Mouse (Mus musculus): ENCODE results near the gene Nfkbib. TPM values are rescaled to one million over a fixed set of nuclear protein-coding genes. Genes with fewer than 3 reads are reported as not detected.

Gene Nfkbib
- polyA plus RNA-seq, 1 experiment, result 39.6 TPM

DNA sequence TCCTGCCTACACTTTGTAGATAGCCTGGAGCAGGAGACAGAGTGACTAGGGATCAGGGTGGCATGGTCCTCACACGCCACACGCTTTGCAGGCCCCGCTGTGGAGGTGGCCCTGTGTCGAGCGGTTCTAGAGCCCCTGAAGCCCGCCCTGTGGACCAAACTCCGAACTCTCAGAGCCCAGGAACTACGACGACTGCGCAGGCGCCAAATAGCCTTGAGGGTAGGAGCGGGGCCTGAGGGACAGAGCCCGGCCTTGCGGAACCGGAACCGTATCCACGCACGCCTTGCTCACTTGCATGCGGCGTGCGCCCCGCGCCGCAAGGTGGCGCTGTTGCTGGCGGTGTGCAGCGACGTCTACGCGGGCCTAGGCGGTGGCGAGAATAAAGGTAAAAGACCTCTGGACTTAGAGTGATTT lies 29.3 kb upstream of the Nfkbib start:
- peak overlapping the region; percentile 41 for H3K4me3 ChIP-seq (replicated peaks; ENCODE audit: insufficient read depth, low read depth, low read length)
- TF ChIP-seq CTCF (IDR thresholded peaks at IDR 0.05; ENCODE audit: borderline replicate concordance, insufficient read depth, low read depth, low read length) (peak; percentile 92), POLR2A (IDR thresholded peaks at IDR 0.05; ENCODE audit: borderline replicate concordance, insufficient read depth, low read length) (0 out of 2 replicates have a peak, but pooled peaks have one; percentile 8)
- 15% methylated on average over 32 of the region's 32 CpGs for WGBS
- H3K4me1 ChIP-seq (ENCODE audit: control insufficient read depth, insufficient read depth, low read length), result peaks cover 2% of the 10 kb centered on the region; the same call in 1 of the 2 replicates
- H3K27ac ChIP-seq (ENCODE audit: insufficient read depth, low read length), result no peak overlapping the region
- H3K27me3 ChIP-seq (ENCODE audit: control insufficient read depth, insufficient read depth, low read length), result no peaks in the 10 kb centered on the region
- peak; percentile 84 to 87 for DNase-seq

DNA sequence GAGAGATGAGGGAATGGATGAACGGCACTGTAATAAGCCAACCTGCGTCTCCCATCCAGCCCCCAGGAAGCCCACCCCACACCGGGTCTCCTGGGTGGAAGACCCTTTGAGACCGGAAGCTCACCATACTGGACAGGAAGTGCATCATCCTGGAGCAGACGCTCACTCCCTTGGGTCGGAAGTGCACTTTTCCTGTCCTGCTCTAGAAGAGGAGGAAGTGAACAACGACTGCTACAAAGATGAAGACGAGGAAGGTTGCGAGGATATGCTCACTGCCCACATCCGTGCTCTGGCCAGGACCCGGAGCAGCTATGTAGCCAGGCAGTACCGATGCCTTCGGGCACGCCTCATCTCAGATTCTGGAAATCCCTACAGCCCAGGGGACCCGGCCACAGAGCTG lies 28.5 kb upstream of the Nfkbib start:
- 84% methylated on average over 15 of the region's 15 CpGs for WGBS
- Histone ChIP-seq H3K27ac (ENCODE audit: insufficient read depth, low read length) (no peak overlapping the region), H3K27me3 (ENCODE audit: control insufficient read depth, insufficient read depth, low read length) (no peaks in the 10 kb centered on the region), H3K4me3 (replicated peaks; ENCODE audit: insufficient read depth, low read depth, low read length) (no peak overlapping the region), H3K4me1 (ENCODE audit: control insufficient read depth, insufficient read depth, low read length) (peaks cover 2% of the 10 kb centered on the region; the same call in 1 of the 2 replicates)
- no peak for DNase-seq
- no peak for TF ChIP-seq POLR2A (IDR thresholded peaks at IDR 0.05; ENCODE audit: borderline replicate concordance, insufficient read depth, low read length)
- no peak for TF ChIP-seq CTCF (IDR thresholded peaks at IDR 0.05; ENCODE audit: borderline replicate concordance, insufficient read depth, low read depth, low read length)

DNA sequence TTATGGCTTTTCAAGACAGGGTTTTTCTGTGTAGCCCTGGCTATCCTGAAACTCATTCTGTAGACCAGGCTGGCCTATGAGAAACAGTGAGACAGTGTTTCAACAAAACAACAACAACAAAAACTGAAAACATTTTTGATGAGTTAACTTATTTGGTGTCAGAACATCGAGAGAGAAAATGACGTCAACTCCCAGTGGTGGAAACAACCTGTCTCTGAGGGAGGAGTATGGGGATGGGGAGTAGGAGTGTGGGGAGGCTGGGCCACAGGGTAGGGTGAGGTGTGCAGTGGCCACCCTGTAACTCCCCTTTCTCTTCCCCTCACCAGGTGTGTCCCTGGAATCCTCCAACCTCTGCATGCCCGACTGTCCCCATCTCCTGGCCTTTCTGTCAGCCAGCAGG lies 27.2 kb upstream of the Nfkbib start:
- TF ChIP-seq CTCF (IDR thresholded peaks at IDR 0.05; ENCODE audit: borderline replicate concordance, insufficient read depth, low read depth, low read length) (no peak), POLR2A (IDR thresholded peaks at IDR 0.05; ENCODE audit: borderline replicate concordance, insufficient read depth, low read length) (no peak)
- Histone ChIP-seq H3K4me3 (replicated peaks; ENCODE audit: insufficient read depth, low read depth, low read length) (no peak overlapping the region), H3K4me1 (ENCODE audit: control insufficient read depth, insufficient read depth, low read length) (peaks cover 2% of the 10 kb centered on the region; the same call in 1 of the 2 replicates), H3K27ac (ENCODE audit: insufficient read depth, low read length) (no peak overlapping the region), H3K27me3 (ENCODE audit: control insufficient read depth, insufficient read depth, low read length) (no peaks in the 10 kb centered on the region)
- DNase-seq, result no peak
- WGBS, result 73% methylated on average over 3 of the region's 3 CpGs

DNA sequence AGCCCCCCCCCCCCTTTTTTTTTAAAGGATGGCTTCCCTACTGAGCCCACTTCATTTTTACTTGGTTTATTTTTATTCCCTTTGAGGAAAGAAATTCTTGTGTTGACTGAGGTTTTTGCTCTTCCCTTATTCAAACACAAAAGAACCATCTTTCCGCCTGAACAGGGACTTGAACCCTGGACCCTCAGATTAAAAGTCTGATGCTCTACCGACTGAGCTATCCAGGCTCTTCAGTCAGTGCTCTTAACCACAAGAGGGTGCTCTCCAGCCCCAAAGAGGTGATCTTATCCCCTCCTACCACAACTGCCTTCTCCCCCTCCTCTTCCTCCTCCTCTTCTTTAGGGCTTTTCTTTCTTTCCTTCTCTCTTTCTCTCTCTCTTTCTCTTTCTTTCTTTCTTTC lies 26.5 kb upstream of the Nfkbib start:
- Histone ChIP-seq H3K27me3 (ENCODE audit: control insufficient read depth, insufficient read depth, low read length) (no peaks in the 10 kb centered on the region), H3K27ac (ENCODE audit: insufficient read depth, low read length) (no peak overlapping the region), H3K4me1 (ENCODE audit: control insufficient read depth, insufficient read depth, low read length) (peaks cover 2% of the 10 kb centered on the region; the same call in 1 of the 2 replicates), H3K4me3 (replicated peaks; ENCODE audit: insufficient read depth, low read depth, low read length) (no peak overlapping the region)
- TF ChIP-seq POLR2A (IDR thresholded peaks at IDR 0.05; ENCODE audit: borderline replicate concordance, insufficient read depth, low read length) (no peak), CTCF (IDR thresholded peaks at IDR 0.05; ENCODE audit: borderline replicate concordance, insufficient read depth, low read depth, low read length) (peak; percentile 31; the same call in 1 of the 2 replicates)
- DNase-seq, result no peak
- WGBS, result 41% methylated on average over 2 of the region's 2 CpGs

DNA sequence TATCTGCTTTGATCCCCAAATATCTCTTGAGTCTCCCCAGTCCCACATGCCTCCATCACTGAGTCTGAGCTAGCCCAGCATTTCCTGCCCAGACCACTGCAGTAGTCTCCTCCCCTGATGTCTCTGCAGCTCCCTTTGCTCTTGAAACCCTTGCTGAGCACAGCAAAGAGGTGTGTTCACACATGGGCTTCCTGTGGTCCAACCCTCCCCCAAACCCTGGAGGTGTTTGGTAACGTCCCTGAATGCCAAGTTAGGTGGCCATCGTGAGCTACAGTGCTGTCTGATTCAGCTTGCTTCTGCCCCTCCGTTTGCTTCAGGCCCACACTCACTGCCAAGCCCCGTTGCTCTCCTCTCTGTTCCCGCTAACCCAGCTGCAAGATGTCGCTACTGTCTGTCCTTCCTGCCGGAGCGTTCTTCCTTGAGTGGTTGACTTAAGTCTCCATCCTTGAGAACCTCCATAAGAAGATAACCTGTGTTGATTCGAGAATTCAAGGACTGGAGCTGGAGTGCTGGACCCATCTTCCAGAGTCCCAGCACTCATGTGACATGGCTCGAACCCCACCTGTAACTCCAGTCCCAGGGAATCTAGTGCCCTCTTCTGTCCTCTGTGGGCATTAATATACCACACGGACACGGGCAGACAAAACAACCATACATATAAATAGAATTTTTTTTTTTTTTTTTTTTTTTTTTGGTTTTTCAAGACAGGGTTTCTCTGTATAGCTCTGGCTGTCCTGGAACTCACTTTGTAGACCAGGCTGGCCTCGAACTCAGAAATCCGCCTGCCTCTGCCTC lies 25.3 kb upstream of the Nfkbib start:
- TF ChIP-seq POLR2A (IDR thresholded peaks at IDR 0.05; ENCODE audit: borderline replicate concordance, insufficient read depth, low read length) (no peak), CTCF (IDR thresholded peaks at IDR 0.05; ENCODE audit: borderline replicate concordance, insufficient read depth, low read depth, low read length) (no peak)
- H3K27me3 ChIP-seq (ENCODE audit: control insufficient read depth, insufficient read depth, low read length), result no peaks in the 10 kb centered on the region
- H3K4me3 ChIP-seq (replicated peaks; ENCODE audit: insufficient read depth, low read depth, low read length), result no peak overlapping the region
- H3K4me1 ChIP-seq (ENCODE audit: control insufficient read depth, insufficient read depth, low read length), result peaks cover 2% of the 10 kb centered on the region; the same call in 1 of the 2 replicates
- H3K27ac ChIP-seq (ENCODE audit: insufficient read depth, low read length), result no peak overlapping the region
- WGBS, result 79% methylated on average over 14 of the region's 14 CpGs
- no peak for DNase-seq

DNA sequence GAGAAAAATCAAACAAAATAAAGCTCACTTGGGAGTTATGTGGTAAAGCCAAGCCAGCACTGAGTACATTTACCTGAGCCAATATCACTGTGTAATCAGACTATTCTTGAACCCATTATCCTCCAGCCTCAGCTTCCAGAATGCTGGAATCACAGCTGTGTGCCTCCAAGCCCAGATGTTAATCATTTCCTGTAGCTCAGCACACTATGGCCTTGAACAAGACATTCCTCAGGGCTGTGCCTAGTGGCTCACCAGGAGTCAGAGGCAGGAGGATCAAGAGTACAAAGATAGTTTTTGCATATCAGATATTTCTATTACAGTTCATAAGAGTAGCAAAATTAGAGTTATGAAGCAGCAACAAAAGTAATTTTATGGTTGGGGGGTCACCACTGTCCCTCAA lies 24.4 kb upstream of the Nfkbib start:
- no peak overlapping the region for H3K4me3 ChIP-seq (replicated peaks; ENCODE audit: insufficient read depth, low read depth, low read length)
- H3K4me1 ChIP-seq (ENCODE audit: control insufficient read depth, insufficient read depth, low read length), result no peaks in the 10 kb centered on the region
- H3K27me3 ChIP-seq (ENCODE audit: control insufficient read depth, insufficient read depth, low read length), result no peaks in the 10 kb centered on the region
- no peak overlapping the region for H3K27ac ChIP-seq (ENCODE audit: insufficient read depth, low read length)
- no peak for DNase-seq
- TF ChIP-seq POLR2A (IDR thresholded peaks at IDR 0.05; ENCODE audit: borderline replicate concordance, insufficient read depth, low read length) (no peak), CTCF (IDR thresholded peaks at IDR 0.05; ENCODE audit: borderline replicate concordance, insufficient read depth, low read depth, low read length) (no peak)

DNA sequence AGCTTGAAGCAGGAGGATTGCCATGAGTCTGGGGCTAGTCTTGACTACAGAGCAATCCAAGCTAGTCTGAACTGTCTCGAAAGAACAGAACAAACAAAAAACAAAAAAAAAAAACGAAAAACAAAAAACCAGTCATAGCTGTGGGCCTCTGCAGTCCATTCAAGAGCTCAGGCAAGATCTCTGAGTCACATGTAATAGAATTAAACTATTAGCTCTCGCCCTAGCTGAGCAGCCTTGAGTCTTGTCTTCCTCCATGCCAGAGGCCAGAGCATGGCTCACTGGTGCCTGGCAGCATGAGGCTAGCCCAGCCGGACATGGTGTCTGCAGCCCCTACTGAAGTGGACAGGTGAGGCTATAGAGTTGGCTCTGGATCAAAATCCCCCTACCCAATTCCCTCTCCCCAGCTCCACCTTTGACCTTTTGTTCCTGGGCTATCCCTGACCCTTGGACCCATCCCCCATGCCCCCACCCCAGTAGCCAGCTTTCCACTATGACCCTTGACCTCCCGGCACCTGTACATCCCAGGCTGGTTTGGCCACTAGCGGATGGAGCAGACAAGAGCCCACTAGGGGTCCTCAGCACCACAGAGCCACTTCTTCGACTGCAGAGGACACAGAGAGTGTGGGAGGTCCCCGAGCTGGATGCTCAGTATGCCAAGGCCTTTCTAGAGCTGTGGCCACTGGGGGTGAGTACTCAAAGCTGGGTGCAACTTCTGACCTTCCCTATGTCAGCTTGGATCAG lies 22.9 kb upstream of the Nfkbib start:
- no peak overlapping the region for H3K4me3 ChIP-seq (replicated peaks; ENCODE audit: insufficient read depth, low read depth, low read length)
- no peak for TF ChIP-seq CTCF (IDR thresholded peaks at IDR 0.05; ENCODE audit: borderline replicate concordance, insufficient read depth, low read depth, low read length)
- H3K4me1 ChIP-seq (ENCODE audit: control insufficient read depth, insufficient read depth, low read length), result no peaks in the 10 kb centered on the region
- no peaks in the 10 kb centered on the region for H3K27me3 ChIP-seq (ENCODE audit: control insufficient read depth, insufficient read depth, low read length)
- no peak overlapping the region for H3K27ac ChIP-seq (ENCODE audit: insufficient read depth, low read length)
- no peak for DNase-seq
- WGBS, result 51% methylated on average over 8 of the region's 8 CpGs

DNA sequence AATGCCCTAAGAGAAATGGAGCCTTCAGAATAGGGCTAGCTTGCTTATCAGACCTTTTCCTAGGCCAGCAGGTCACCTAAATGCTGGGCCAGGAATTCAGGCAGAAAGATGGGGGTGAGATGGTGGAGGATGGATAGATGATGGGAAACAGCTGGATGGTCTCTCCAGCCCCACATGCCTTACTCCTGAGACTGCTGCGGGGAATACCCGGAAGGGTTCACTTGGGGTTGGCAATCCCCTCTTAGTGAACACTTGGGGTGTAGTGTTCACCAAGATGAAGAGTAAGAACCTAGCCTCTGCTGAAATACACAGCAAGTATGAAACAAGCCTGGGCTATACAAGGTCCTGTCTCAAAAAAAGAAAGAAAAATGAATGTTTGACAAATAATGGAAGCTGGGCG lies 21.9 kb upstream of the Nfkbib start:
- H3K27ac ChIP-seq (ENCODE audit: insufficient read depth, low read length), result no peak overlapping the region
- DNase-seq, result no peak
- no peak overlapping the region for H3K4me3 ChIP-seq (replicated peaks; ENCODE audit: insufficient read depth, low read depth, low read length)
- no peaks in the 10 kb centered on the region for H3K27me3 ChIP-seq (ENCODE audit: control insufficient read depth, insufficient read depth, low read length)
- TF ChIP-seq CTCF (IDR thresholded peaks at IDR 0.05; ENCODE audit: borderline replicate concordance, insufficient read depth, low read depth, low read length) (no peak), POLR2A (IDR thresholded peaks at IDR 0.05; ENCODE audit: borderline replicate concordance, insufficient read depth, low read length) (no peak)
- no peaks in the 10 kb centered on the region for H3K4me1 ChIP-seq (ENCODE audit: control insufficient read depth, insufficient read depth, low read length)
- WGBS, result 84% methylated on average over 3 of the region's 3 CpGs
